Mouse (Mus musculus) lung, embryonic 16.5 days (tissue): ENCODE results near the gene Mid1ip1. TPM values are rescaled to one million over a fixed set of nuclear protein-coding genes. Genes with fewer than 3 reads are reported as not detected.

Experiments
- ATAC-seq: fragments of 200-750 bp; cut with Nextera tagmentation; 2 replicates; pipeline ENCODE4 v1.8.0; 2017; ENCODE audit warnings: low read depth, mild to moderate bottlenecking, moderate library complexity
- H3K27ac ChIP-seq: fragments of 300-500 bp; sonication (generic); 2 replicates; pipeline ENCODE4 v1.5.1; 2014; ENCODE audit warnings: mild to moderate bottlenecking, control low read depth, low read length
- H3K27me3 ChIP-seq: fragments of 300-500 bp; sonication (generic); 2 replicates; pipeline ENCODE4 v1.6.1; 2014; ENCODE audit warnings: low read depth, low read length, mixed read lengths; ENCODE audit not compliant: control insufficient read depth, insufficient read depth
- H3K36me3 ChIP-seq: fragments of 300-500 bp; sonication (generic); 2 replicates; pipeline ENCODE4 v1.6.1; 2014; ENCODE audit warnings: low read length; ENCODE audit not compliant: control insufficient read depth, insufficient read depth
- H3K4me1 ChIP-seq: fragments of 300-500 bp; sonication (generic); replicated peaks from 2 replicates; pipeline ENCODE4 v1.6.1; 2014; ENCODE audit warnings: low read length, mixed read lengths; ENCODE audit not compliant: control insufficient read depth, insufficient read depth
- H3K4me2 ChIP-seq: fragments of 300-500 bp; sonication (generic); 2 replicates; pipeline ENCODE4 v1.6.1; 2014; ENCODE audit warnings: low read depth, low read length, control low read depth
- H3K4me3 ChIP-seq: fragments of 300-500 bp; sonication (generic); 2 replicates; pipeline ENCODE4 v1.5.1; 2014; ENCODE audit warnings: mild to moderate bottlenecking, low read length, control low read depth
- H3K9ac ChIP-seq: fragments of 300-500 bp; sonication (generic); 2 replicates; pipeline ENCODE4 v1.6.1; 2014; ENCODE audit warnings: low read length, control low read depth
- H3K9me3 ChIP-seq: fragments of 300-500 bp; sonication (generic); 2 replicates; pipeline ENCODE4 v1.6.1; 2016; ENCODE audit warnings: low read length; ENCODE audit not compliant: control insufficient read depth
- WGBS: fragments of 180-500 bp; shearing (Covaris S2); extraction: QIAGEN DNeasy Blood & Tissue Kit; methylation state at CpG from one replicate; pipeline ENCODE4 v1.1.7; 2014; 5-methylcytosine and 5-hydroxymethylcytosine counted together
- polyA plus RNA-seq: library from polyadenylated mRNA; unstranded; fragments of >200 nt; fragmentation: Nextera tagmentation; extraction: Ambion mirVana; gene quantifications from 2 replicates; pipeline ENCODE4 v1.2.1, GENCODE M21; 2015

Mid1ip1 gene
- polyA plus RNA-seq, 1 experiment from 2014 or later = 119 TPM

DNA sequence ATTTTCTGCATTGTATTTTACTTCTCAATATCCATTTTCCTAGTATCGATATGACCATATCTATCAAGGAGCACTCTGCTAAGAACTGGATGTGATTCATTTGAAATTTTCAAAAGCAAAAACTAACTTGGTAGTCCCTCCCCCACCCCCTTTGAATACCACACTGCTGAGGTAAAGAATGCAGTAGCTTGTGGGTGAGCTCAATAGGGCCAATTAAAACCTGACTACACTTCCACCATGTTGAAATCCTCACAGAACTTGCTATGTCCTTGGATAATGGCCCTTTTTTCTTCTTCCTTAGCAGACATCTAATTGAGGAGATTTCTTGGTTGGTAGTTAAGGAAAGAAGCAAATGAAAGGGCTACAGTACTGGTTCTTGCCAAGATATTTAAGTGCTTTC is 9.8 kb downstream of the Mid1ip1 start:
- no peak overlapping the region for H3K4me2 ChIP-seq
- no peaks in the 10 kb centered on the region for H3K27me3 ChIP-seq
- no peaks in the 10 kb centered on the region for H3K36me3 ChIP-seq
- no peak overlapping the region for H3K27ac ChIP-seq
- H3K9me3 ChIP-seq = no peaks in the 10 kb centered on the region
- H3K4me3 ChIP-seq = no peak overlapping the region
- WGBS = 94% methylated on average over 1 of the region's 1 CpGs
- H3K9ac ChIP-seq = no peak overlapping the region
- 0 out of 2 replicates have a peak, but pooled peaks cover 5% of the 10 kb centered on the region for H3K4me1 ChIP-seq
- ATAC-seq = no peak

DNA sequence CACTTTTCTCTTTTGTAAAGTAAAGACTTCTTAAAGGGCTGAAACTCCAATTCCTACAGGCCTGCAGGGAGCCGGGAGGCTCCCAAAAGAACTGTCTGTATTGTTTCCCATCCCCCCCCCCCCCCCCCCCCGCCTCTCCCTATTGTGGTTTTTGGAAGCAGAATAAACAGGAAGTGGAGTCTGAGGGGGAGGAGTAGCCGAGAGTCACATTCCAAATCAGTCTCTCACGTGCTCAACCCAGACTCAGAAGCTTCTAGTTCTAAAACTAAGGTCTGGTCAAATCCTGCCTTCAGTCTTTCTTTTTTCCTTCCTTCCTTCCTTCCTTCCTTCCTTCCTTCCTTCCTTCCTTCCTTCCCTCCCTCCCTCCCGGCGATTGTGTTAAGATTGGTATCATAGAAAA is 14.7 kb downstream of the Mid1ip1 start:
- no peaks in the 10 kb centered on the region for H3K27me3 ChIP-seq
- H3K4me3 ChIP-seq = no peak overlapping the region
- peaks cover 6% of the 10 kb centered on the region; the same call in 1 of the 2 replicates for H3K4me1 ChIP-seq
- ATAC-seq = peak; percentile 81; the same call in 1 of the 2 replicates
- no peak overlapping the region for H3K9ac ChIP-seq
- H3K4me2 ChIP-seq = no peak overlapping the region
- 33% methylated on average over 5 of the region's 6 CpGs for WGBS
- peak overlapping the region; percentile 52 for H3K27ac ChIP-seq
- H3K36me3 ChIP-seq = no peaks in the 10 kb centered on the region
- no peaks in the 10 kb centered on the region for H3K9me3 ChIP-seq

DNA sequence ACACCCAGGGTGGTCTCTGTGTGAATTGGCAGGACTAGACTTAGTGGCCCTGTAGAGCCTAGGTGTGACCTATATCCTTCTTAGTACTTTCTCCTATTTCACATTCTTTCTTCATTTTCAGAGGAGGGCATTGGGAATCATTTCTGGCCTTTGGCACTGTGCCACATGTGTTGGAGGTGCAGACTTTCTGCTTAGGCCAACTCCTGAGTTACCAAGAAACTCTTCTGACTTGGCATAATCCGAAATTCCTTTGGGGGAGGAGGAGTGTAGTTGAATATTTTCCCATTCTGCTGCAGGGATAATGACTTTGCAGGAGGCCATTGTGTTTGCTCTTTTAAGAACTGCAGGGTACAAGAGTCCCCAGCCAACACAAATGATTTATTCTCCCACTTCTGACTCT is 19.6 kb downstream of the Mid1ip1 start:
- peaks cover 4% of the 10 kb centered on the region; the same call in 1 of the 2 replicates for H3K4me1 ChIP-seq
- H3K4me2 ChIP-seq = no peak overlapping the region
- no peak overlapping the region for H3K4me3 ChIP-seq
- 0 out of 2 replicates have a peak overlapping the region, but pooled peaks have one; percentile 22 for H3K27ac ChIP-seq
- peak; percentile 64 for ATAC-seq
- H3K9me3 ChIP-seq = no peaks in the 10 kb centered on the region
- H3K9ac ChIP-seq = no peak overlapping the region
- no peaks in the 10 kb centered on the region for H3K27me3 ChIP-seq
- WGBS = 20% methylated on average over 1 of the region's 1 CpGs
- no peaks in the 10 kb centered on the region for H3K36me3 ChIP-seq

DNA sequence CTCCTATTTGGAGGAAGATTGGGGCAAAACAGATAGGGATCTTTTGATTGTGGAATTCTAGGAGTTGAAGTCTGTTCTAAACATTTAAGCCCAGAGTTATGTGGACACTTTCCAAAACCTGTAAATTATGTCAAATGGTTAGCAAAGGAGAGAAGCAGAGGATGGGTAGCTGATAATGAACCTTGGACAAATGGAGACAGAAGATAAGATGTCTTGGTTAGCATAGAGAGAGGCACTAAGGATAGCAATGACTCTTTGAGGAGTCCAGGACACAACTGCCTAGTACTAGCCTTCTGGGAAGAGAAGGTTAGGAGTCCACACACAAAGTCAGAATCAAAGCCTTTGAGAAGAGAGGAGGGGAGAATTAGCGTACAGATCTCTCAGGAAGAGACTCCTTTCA is 20.1 kb downstream of the Mid1ip1 start:
- Histone ChIP-seq H3K9me3 (no peaks in the 10 kb centered on the region), H3K27ac (0 out of 2 replicates have a peak overlapping the region, but pooled peaks have one; percentile 22), H3K9ac (no peak overlapping the region), H3K27me3 (no peaks in the 10 kb centered on the region), H3K4me1 (peaks cover 4% of the 10 kb centered on the region; the same call in 1 of the 2 replicates), H3K36me3 (no peaks in the 10 kb centered on the region), H3K4me2 (no peak overlapping the region), H3K4me3 (no peak overlapping the region)
- WGBS = 67% methylated on average over 1 of the region's 1 CpGs
- ATAC-seq = no peak

DNA sequence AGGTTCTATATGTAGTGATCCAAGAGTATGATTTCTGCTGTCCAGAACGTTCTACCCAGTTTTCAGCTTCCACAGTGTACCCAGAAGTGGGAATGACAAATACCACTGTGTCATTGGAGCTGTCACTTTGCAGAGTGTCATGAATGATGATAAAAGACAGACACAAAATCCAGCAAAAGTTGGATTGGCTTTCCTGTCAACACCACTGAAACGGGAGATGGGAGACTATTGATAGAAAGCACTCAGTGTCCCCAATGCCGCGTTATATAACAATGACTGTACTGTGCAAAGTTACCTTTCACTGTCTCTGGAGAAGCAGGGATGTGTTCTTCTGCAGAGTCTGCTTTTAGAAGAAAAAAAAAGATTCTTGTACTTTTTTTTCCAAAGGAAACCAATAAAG is 44.1 kb downstream of the Mid1ip1 start:
- Histone ChIP-seq H3K4me1 (no peaks in the 10 kb centered on the region), H3K4me2 (no peak overlapping the region), H3K9me3 (no peaks in the 10 kb centered on the region), H3K9ac (no peak overlapping the region), H3K36me3 (no peaks in the 10 kb centered on the region), H3K27ac (no peak overlapping the region), H3K27me3 (no peaks in the 10 kb centered on the region), H3K4me3 (no peak overlapping the region)
- 62% methylated on average over 4 of the region's 4 CpGs for WGBS
- ATAC-seq = no peak

DNA sequence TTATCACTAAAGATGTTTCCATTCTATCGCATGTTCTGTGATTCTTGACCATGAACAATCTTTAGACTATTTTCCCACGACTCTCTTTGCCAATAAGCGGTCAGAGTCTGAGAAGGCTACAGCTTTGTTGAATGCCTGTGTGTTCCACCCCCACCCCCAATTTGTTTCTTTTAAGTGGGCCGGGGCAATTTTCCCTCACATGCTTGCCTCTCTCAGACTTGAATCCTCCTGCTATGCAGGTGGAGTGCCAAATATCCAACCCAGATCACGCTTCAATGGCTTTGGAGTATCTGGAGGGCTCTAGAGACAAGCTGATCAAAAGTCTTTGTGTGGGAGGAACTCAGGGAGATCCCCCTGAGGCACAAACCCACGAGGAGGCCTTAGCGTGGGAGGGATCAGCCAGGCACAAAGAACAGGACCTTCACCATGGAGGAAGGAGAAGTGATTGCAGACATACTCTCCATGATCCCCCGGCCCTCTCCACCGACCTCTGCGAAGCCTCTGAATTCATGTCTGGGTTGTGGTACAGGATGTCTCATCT is 48.7 kb downstream of the Mid1ip1 start:
- Histone ChIP-seq H3K27ac (no peak overlapping the region), H3K27me3 (no peaks in the 10 kb centered on the region)
- ATAC-seq = no peak

More for the DNA sequence above, 48.7 kb downstream of the Mid1ip1 start:
- Histone ChIP-seq H3K9ac (no peak overlapping the region), H3K9me3 (no peaks in the 10 kb centered on the region), H3K4me1 (no peaks in the 10 kb centered on the region), H3K4me3 (no peak overlapping the region), H3K36me3 (no peaks in the 10 kb centered on the region), H3K4me2 (no peak overlapping the region)
- 57% methylated on average over 10 of the region's 10 CpGs for WGBS

Other genes with a start within 250 kb of the Mid1ip1 start
- gene Tspan7, start 229.9 kb upstream of the Mid1ip1 start, polyA plus RNA-seq = 114 and 115 TPM in 2 replicates